Mouse (Mus musculus) urinary bladder, postnatal 0 days (tissue): ENCODE data around the gene Taar8c. TPM values are rescaled to one million over a fixed set of nuclear protein-coding genes. Genes with fewer than 3 reads are reported as not detected.

Source experiments
- polyA plus RNA-seq: library from polyadenylated mRNA; unstranded; fragments of >200 nt; fragmentation: Nextera tagmentation; extraction: Ambion mirVana; gene quantifications from 2 replicates; pipeline ENCODE4 v1.2.1, GENCODE M21; 2015

Taar8c gene
- not detected in 2 replicates for polyA plus RNA-seq

GRCm38 (mm10) chr10:24101812-24102211, at the start of gene Taar8c:
Gene Taar8c (minus strand): TSS chr10:24101912.

GRCm38 (mm10) chr10:24149135-24149781, 47.5 kb upstream of the Taar8c start, which contains the start of gene Stx7:
Gene Stx7 (plus strand): TSS chr10:24149302.

GRCm38 (mm10) chr10:24109434-24109833, 7.7 kb upstream of the Taar8c start, which contains the start of gene Taar9:
Gene Taar9 (minus strand): TSS chr10:24109534.

GRCm38 (mm10) chr10:24092194-24092593, 9.5 kb downstream of the Taar8c start, which contains the start of gene Taar8b:
Gene Taar8b (minus strand): TSS chr10:24092294.

GRCm38 (mm10) chr10:24076200-24076599, 25.5 kb downstream of the Taar8c start, which contains the start of gene Taar8a:
Gene Taar8a (plus strand): TSS chr10:24076500.

Other genes starting within 250 kb of the Taar8c start
- gene Vnn1, start 207.2 kb downstream of the Taar8c start, polyA plus RNA-seq, result 1.3 and 2.5 TPM in 2 replicates
- not detected in 2 replicates for gene Taar1, start 181.6 kb downstream of the Taar8c start, polyA plus RNA-seq
- gene Taar2, start 163.3 kb downstream of the Taar8c start, polyA plus RNA-seq, result not detected in 2 replicates
- not detected in 2 replicates for gene Taar3, start 152.4 kb downstream of the Taar8c start, polyA plus RNA-seq
- gene Taar4, start 141.4 kb downstream of the Taar8c start, polyA plus RNA-seq, result not detected in 2 replicates
- not detected in 2 replicates for gene Taar5, start 131.2 kb downstream of the Taar8c start, polyA plus RNA-seq
- gene Taar6, start 116.3 kb downstream of the Taar8c start, polyA plus RNA-seq, result not detected in 2 replicates
- not detected in 2 replicates for gene Taar7a, start 108.4 kb downstream of the Taar8c start, polyA plus RNA-seq
- gene Taar7b, start 102.0 kb downstream of the Taar8c start, polyA plus RNA-seq, result not detected in 2 replicates
- not detected in 2 replicates for gene Taar7d, start 74.7 kb downstream of the Taar8c start, polyA plus RNA-seq
- gene Taar7e, start 64.3 kb downstream of the Taar8c start, polyA plus RNA-seq, result not detected in 2 replicates
- not detected in 2 replicates for gene Taar7f, start 52.4 kb downstream of the Taar8c start, polyA plus RNA-seq
- gene Taar8a, start 25.4 kb downstream of the Taar8c start, polyA plus RNA-seq, result not detected in 2 replicates
- gene Taar8b, start 9.6 kb downstream of the Taar8c start, polyA plus RNA-seq, result not detected in 2 replicates
- gene Taar9, start 7.6 kb upstream of the Taar8c start, polyA plus RNA-seq, result not detected in 2 replicates
- 74.7 and 89.6 TPM in 2 replicates for gene Stx7, start 47.4 kb upstream of the Taar8c start, polyA plus RNA-seq
- 7.4 and 7.9 TPM in 2 replicates for gene Moxd1, start 121.6 kb upstream of the Taar8c start, polyA plus RNA-seq